18 mouse cellular contexts compared by ENCODE assay signal in the genomic region with DNA sequence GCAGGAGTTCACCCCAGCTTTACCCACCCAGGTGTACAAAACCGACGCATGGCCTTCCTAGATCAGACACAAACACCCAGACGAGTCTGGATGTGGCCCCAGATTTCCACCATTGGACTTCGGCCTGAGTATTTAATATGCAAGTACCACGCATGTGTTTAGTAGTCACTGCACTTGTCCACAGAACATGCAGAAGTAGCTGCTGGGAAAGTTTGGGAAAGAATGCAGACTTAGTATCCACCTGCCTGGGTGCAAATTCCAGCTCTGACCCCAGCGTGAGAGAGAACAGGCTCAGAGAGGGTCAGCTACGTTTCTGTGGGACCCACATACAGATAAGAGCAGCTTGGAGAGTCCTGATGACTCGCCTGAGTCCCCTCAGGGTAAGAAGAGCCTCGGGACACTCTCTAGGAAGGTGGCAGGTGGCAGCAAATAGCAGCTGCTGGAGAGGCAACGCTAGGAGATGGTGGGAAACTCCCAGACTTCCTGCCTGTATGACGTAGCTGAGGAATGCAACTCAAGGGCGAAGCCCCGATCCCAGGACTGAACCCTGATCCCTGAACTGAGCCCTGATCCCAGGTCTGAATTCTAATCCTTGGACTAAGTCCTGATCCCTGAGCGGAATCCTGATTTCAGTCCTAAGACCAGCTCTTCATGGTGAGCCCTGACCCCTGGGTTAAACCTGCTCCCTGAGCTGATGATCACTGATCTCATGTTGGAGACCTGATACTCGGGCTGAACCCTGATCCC. TPM values are rescaled to one million over a fixed set of nuclear protein-coding genes. Genes with fewer than 3 reads are reported as not detected.
DNase-seq lines count a peak whose midpoint lies in the region; ATAC-seq and TF ChIP-seq lines count a peak whose summit lies in the region.
"Had no signal": no experiment of that assay in that cellular context is flagged by ENCODE, and none has a peak within 500 bp of the region (broad histone marks: within the 10 kb centered on the region; RNA-seq: fewer than 3 reads in every experiment).

No protein-coding gene starts in this region.

- H3K36me3 ChIP-seq in kidney, adult 2 months (ENCODE audit: control insufficient read depth, insufficient read depth, low read length): no peaks in the 10 kb centered on the region
- no peaks in the 10 kb centered on the region for H3K36me3 ChIP-seq in kidney, embryonic 15.5 days
- no peaks in the 10 kb centered on the region for H3K36me3 ChIP-seq in E14TG2a.4 (ENCODE audit: insufficient read depth, low read length)
- H3K36me3 ChIP-seq in kidney, postnatal 0 days (ENCODE audit: insufficient read depth, low read length): no peaks in the 10 kb centered on the region
- H3K36me3 ChIP-seq: embryonic facial prominence, embryonic 13.5 days; lung, embryonic 15.5 days had no signal

- H3K4me2 ChIP-seq in kidney, embryonic 15.5 days: no peak overlapping the region
- no peak overlapping the region for H3K4me2 ChIP-seq in kidney, postnatal 0 days (ENCODE audit: low read length)
- H3K4me2 ChIP-seq: embryonic facial prominence, embryonic 13.5 days; hindbrain, embryonic 14.5 days; lung, embryonic 15.5 days had no signal

- H3K4me1 ChIP-seq in kidney, adult 2 months (ENCODE audit: control insufficient read depth, insufficient read depth, low read length): peaks cover 12% of the 10 kb centered on the region; the same call in 1 of the 2 replicates
- H3K4me1 ChIP-seq in kidney, embryonic 15.5 days: no peaks in the 10 kb centered on the region
- H3K4me1 ChIP-seq in E14TG2a.4 (replicated peaks; ENCODE audit: low read depth, low read length): peaks cover 80% of the 10 kb centered on the region
- H3K4me1 ChIP-seq in kidney, postnatal 0 days (replicated peaks; ENCODE audit: insufficient read depth, low read length): peaks cover 4% of the 10 kb centered on the region; the same call in 1 of the 2 replicates
- H3K4me1 ChIP-seq: embryonic facial prominence, embryonic 13.5 days; lung, embryonic 15.5 days had no signal

- no peak for TF ChIP-seq CTCF in kidney, adult 2 months (conservative IDR thresholded peaks at IDR 0.05; ENCODE audit: insufficient read depth, insufficient read length, low read depth, low read length)
- no peak for TF ChIP-seq CTCF in E14TG2a.4 (conservative IDR thresholded peaks at IDR 0.05; ENCODE audit: low read length)
- no peak for TF ChIP-seq CTCF in kidney, postnatal 0 days (IDR thresholded peaks at IDR 0.05; ENCODE audit: low read depth)

- ATAC-seq in kidney, embryonic 15.5 days (replicated peaks; ENCODE audit: low FRiP score): no peak
- ATAC-seq in kidney, postnatal 0 days (replicated peaks; ENCODE audit: low FRiP score, low read depth): peak; percentile 40
- ATAC-seq: forebrain, embryonic 16.5 days had no signal

- no peak overlapping the region for H3K9ac ChIP-seq in kidney, embryonic 15.5 days
- no peak overlapping the region for H3K9ac ChIP-seq in kidney, postnatal 0 days (ENCODE audit: low read depth, low read length)
- H3K9ac ChIP-seq: embryonic facial prominence, embryonic 13.5 days; hindbrain, embryonic 14.5 days; lung, embryonic 15.5 days had no signal

- WGBS in kidney, adult 2 months: 41% methylated on average over 15 of the region's 15 CpGs
- 59% methylated on average over 15 of the region's 15 CpGs for WGBS in kidney, embryonic 15.5 days
- 53% methylated on average over 15 of the region's 15 CpGs for WGBS in kidney, postnatal 0 days

- no peaks in the 10 kb centered on the region for H3K27me3 ChIP-seq in kidney, adult 2 months (replicated peaks; ENCODE audit: control insufficient read depth, insufficient read depth, low read length)
- H3K27me3 ChIP-seq in kidney, embryonic 15.5 days: no peaks in the 10 kb centered on the region
- H3K27me3 ChIP-seq in E14TG2a.4 (ENCODE audit: insufficient read depth, low read length): no peaks in the 10 kb centered on the region
- no peaks in the 10 kb centered on the region for H3K27me3 ChIP-seq in kidney, postnatal 0 days (ENCODE audit: insufficient read depth, low read length)
- H3K27me3 ChIP-seq: embryonic facial prominence, embryonic 13.5 days had no signal

- no peak overlapping the region for H3K4me3 ChIP-seq in kidney, adult 2 months (ENCODE audit: insufficient read depth, low read depth, low read length)
- no peak overlapping the region for H3K4me3 ChIP-seq in kidney, embryonic 15.5 days (replicated peaks)
- peak overlapping the region; percentile 59 for H3K4me3 ChIP-seq in E14TG2a.4 (replicated peaks; ENCODE audit: low read length)
- H3K4me3 ChIP-seq in kidney, postnatal 0 days (replicated peaks; ENCODE audit: low read depth, low read length): no peak overlapping the region
- H3K4me3 ChIP-seq: embryonic facial prominence, embryonic 13.5 days; lung, embryonic 15.5 days had no signal

- H3K27ac ChIP-seq in kidney, adult 2 months (ENCODE audit: insufficient read depth, low read depth, low read length): peak overlapping the region; percentile 82
- no peak overlapping the region for H3K27ac ChIP-seq in kidney, embryonic 15.5 days
- no peak overlapping the region for H3K27ac ChIP-seq in kidney, postnatal 0 days
- H3K27ac ChIP-seq: embryonic facial prominence, embryonic 13.5 days; hindbrain, embryonic 14.5 days; lung, embryonic 15.5 days had no signal

- no peak for TF ChIP-seq POLR2A in kidney, adult 2 months (IDR thresholded peaks at IDR 0.05; ENCODE audit: low read depth, low read length)

- peak; percentile 34 for DNase-seq in cerebellum, adult 9-10 months
- DNase-seq in cerebellum, adult 11-12 months: no peak
- DNase-seq in kidney, adult 2 months: peak; percentile 73
- DNase-seq in kidney, postnatal 0 days (ENCODE audit: low spot score): peak; percentile 31
- DNase-seq in left cerebral cortex, adult 8-10 months (ENCODE audit: low spot score in 2 of 2): no peak
- DNase-seq in spleen, adult 12 weeks (ENCODE audit: low spot score): no peak
- DNase-seq: thymus, postnatal 36 days had no signal

- H3K9me3 ChIP-seq in kidney, embryonic 15.5 days (replicated peaks): no peaks in the 10 kb centered on the region
- no peaks in the 10 kb centered on the region for H3K9me3 ChIP-seq in E14TG2a.4 (ENCODE audit: low read length)
- no peaks in the 10 kb centered on the region for H3K9me3 ChIP-seq in kidney, postnatal 0 days (replicated peaks; ENCODE audit: low read length)
- H3K9me3 ChIP-seq: embryonic facial prominence, embryonic 13.5 days; lung, embryonic 15.5 days had no signal

RNA-seq across cellular contexts. Expression of gene Gstp3, which starts 3.2 kb away (rescaled TPM):
- 0.72 and 2.3 TPM in 2 replicates for polyA plus RNA-seq in kidney, adult 2 months (2012; rRNA removed)
- 0.73 and 1.4 TPM in 2 replicates for polyA plus RNA-seq in kidney, embryonic 15.5 days (2015; fragmentation: Nextera tagmentation; extraction: Ambion mirVana)
- polyA plus RNA-seq in kidney, postnatal 0 days (2015; fragmentation: Nextera tagmentation; extraction: Ambion mirVana): not detected in 2 replicates
- not detected for total RNA-seq in left cerebral cortex, adult 8-10 months (2022)
- total RNA-seq: layer of hippocampus, postnatal 25 days; MEL had no signal
- polyA plus RNA-seq: brain, embryonic 14.5 days; forebrain, embryonic 16.5 days; hindbrain, embryonic 14.5 days; neural tube, embryonic 11.5 days had no signal

RNA-seq across cellular contexts. Expression of gene Gstp2, which starts 10.3 kb away (rescaled TPM):
- 11.5 and 36.0 TPM in 2 replicates for polyA plus RNA-seq in kidney, adult 2 months (2012; rRNA removed)
- polyA plus RNA-seq in kidney, embryonic 15.5 days (2015; fragmentation: Nextera tagmentation; extraction: Ambion mirVana): 2.4 and 14.9 TPM in 2 replicates
- 3.1 and 4.4 TPM in 2 replicates for polyA plus RNA-seq in kidney, postnatal 0 days (2015; fragmentation: Nextera tagmentation; extraction: Ambion mirVana)
- total RNA-seq in left cerebral cortex, adult 8-10 months (2022): 10 to 100 TPM; 43.0 to 73.3 (median 55.7) TPM

RNA-seq across cellular contexts. Expression of gene Gstp1, which starts 18.3 kb away (rescaled TPM):
- polyA plus RNA-seq in kidney, adult 2 months (2012; rRNA removed): 686 and 745 TPM in 2 replicates
- polyA plus RNA-seq in kidney, embryonic 15.5 days (2015; fragmentation: Nextera tagmentation; extraction: Ambion mirVana): 529 and 563 TPM in 2 replicates
- polyA plus RNA-seq in kidney, postnatal 0 days (2015; fragmentation: Nextera tagmentation; extraction: Ambion mirVana): 441 and 464 TPM in 2 replicates
- total RNA-seq in left cerebral cortex, adult 8-10 months (2022): 100 to 1,000 TPM; 405 to 436 (median 416) TPM

RNA-seq across cellular contexts. Expression of gene Cabp2, which starts 25.3 kb away (rescaled TPM):
- polyA plus RNA-seq in kidney, adult 2 months (2012; rRNA removed): 0.66 and 0.92 TPM in 2 replicates
- polyA plus RNA-seq in kidney, embryonic 15.5 days (2015; fragmentation: Nextera tagmentation; extraction: Ambion mirVana): 0.22 and 0.84 TPM in 2 replicates
- polyA plus RNA-seq in kidney, postnatal 0 days (2015; fragmentation: Nextera tagmentation; extraction: Ambion mirVana): 2.2 and 2.4 TPM in 2 replicates
- not detected for total RNA-seq in left cerebral cortex, adult 8-10 months (2022)
- total RNA-seq: gastrocnemius, postnatal 4 days; layer of hippocampus, postnatal 25 days; MEL had no signal
- polyA plus RNA-seq: brain, embryonic 14.5 days; embryonic facial prominence, embryonic 13.5 days; forebrain, embryonic 16.5 days; hindbrain, embryonic 14.5 days; lung, embryonic 15.5 days; neural tube, embryonic 11.5 days had no signal

RNA-seq across cellular contexts. Expression of gene Cdk2ap2, which starts 40.9 kb away (rescaled TPM):
- polyA plus RNA-seq in kidney, adult 2 months (2012; rRNA removed): 134 and 138 TPM in 2 replicates
- 116 and 117 TPM in 2 replicates for polyA plus RNA-seq in kidney, embryonic 15.5 days (2015; fragmentation: Nextera tagmentation; extraction: Ambion mirVana)
- polyA plus RNA-seq in kidney, postnatal 0 days (2015; fragmentation: Nextera tagmentation; extraction: Ambion mirVana): 107 TPM in 2 replicates
- total RNA-seq in left cerebral cortex, adult 8-10 months (2022): 10 to 100 TPM; 20.2 to 28.9 (median 23.4) TPM

Comparison
In these comparisons a context has a peak if more than half of its experiments do, and no peak if none do; other contexts are left out.
1. DNase-seq: peak in cerebellum, adult 9-10 months (single experiment), kidney, adult 2 months (single experiment) and kidney, postnatal 0 days (single experiment); none in cerebellum, adult 11-12 months (single experiment), left cerebral cortex, adult 8-10 months (0 of 2) and spleen, adult 12 weeks (single experiment).